Mouse (Mus musculus): ENCODE data around the gene Cd200r1. TPM values are rescaled to one million over a fixed set of nuclear protein-coding genes. Genes with fewer than 3 reads are reported as not detected.

Gene Cd200r1
- total and polyA plus RNA-seq, 2 experiments from 2014 or later: 0.52 TPM; not detected in 1

DNA sequence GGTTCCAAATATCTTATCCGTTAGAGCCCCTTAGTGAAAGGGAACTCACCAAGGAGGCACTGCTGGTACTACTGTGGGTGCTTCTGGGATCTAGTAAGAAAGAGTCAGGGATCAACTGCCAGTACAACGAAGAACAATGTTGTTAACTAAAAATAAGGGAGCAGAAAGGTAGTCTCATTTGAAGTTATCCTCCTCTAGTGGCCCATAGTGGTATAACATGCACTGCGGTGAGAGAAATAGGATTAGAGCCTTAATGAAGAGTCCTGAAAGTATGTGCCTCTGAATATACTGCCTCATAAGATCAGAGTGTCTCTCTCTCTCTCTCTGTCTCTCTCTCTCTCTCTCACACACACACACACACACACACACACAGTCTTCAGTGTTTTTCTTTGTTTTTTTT lies 45.0 kb upstream of the Cd200r1 start:
- ATAC-seq (ENCODE audit: low FRiP score): no peak
- H3K4me3 ChIP-seq (ENCODE audit: low read depth, low read length): no peak overlapping the region
- peaks cover 4% of the 10 kb centered on the region; the same call in 1 of the 2 replicates for H3K36me3 ChIP-seq (ENCODE audit: insufficient read depth, low read length)
- peak; percentile 51 for DNase-seq (ENCODE audit: low spot score)
- no peaks in the 10 kb centered on the region for H3K27me3 ChIP-seq (ENCODE audit: insufficient read depth, low read length)
- H3K27ac ChIP-seq (ENCODE audit: low read depth, low read length): no peak overlapping the region
- no peaks in the 10 kb centered on the region for H3K4me1 ChIP-seq (ENCODE audit: insufficient read depth, low read length)
- no peak overlapping the region for H3K4me2 ChIP-seq (ENCODE audit: low read depth, low read length, poor library complexity, severe bottlenecking)
- H3K9ac ChIP-seq (replicated peaks; ENCODE audit: low read length, poor library complexity, severe bottlenecking): no peak overlapping the region
- no peaks in the 10 kb centered on the region for H3K9me3 ChIP-seq (ENCODE audit: low read length)
- peak; percentile 75 for TF ChIP-seq CTCF (IDR thresholded peaks at IDR 0.05)
- whole genome bisulfite sequencing: 69% methylated on average over 3 of the region's 3 CpGs

DNA sequence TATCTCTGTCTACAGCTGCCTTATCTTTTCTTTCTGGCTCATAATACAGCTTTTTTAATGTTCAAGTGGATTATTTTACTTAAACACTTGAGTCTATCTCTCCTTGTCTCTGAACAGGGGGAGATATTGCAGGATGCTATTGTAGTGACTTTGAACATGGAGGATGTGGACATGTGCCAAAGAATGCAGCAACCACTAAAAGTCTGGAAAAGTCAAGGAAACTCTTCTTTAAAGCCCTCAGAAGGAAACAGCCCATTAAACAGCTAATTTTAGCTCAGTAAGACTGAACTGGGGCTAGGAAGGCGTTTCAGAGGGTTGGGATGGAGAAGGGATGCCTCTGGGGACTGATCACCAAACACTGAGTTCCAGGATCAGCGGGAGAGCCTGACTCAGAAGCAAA lies 42.9 kb upstream of the Cd200r1 start:
- Histone ChIP-seq H3K27me3 (ENCODE audit: insufficient read depth, low read length) (no peaks in the 10 kb centered on the region), H3K4me2 (ENCODE audit: low read depth, low read length, poor library complexity, severe bottlenecking) (no peak overlapping the region), H3K27ac (ENCODE audit: low read depth, low read length) (no peak overlapping the region), H3K9ac (replicated peaks; ENCODE audit: low read length, poor library complexity, severe bottlenecking) (no peak overlapping the region), H3K9me3 (ENCODE audit: low read length) (no peaks in the 10 kb centered on the region), H3K36me3 (ENCODE audit: insufficient read depth, low read length) (peaks cover 4% of the 10 kb centered on the region; the same call in 1 of the 2 replicates), H3K4me3 (ENCODE audit: low read depth, low read length) (no peak overlapping the region), H3K4me1 (ENCODE audit: insufficient read depth, low read length) (no peaks in the 10 kb centered on the region)
- 84% methylated on average over 2 of the region's 2 CpGs for WGBS
- DNase-seq (ENCODE audit: low spot score) (no peak), ATAC-seq (ENCODE audit: low FRiP score) (no peak)
- TF ChIP-seq CTCF (IDR thresholded peaks at IDR 0.05): no peak

DNA sequence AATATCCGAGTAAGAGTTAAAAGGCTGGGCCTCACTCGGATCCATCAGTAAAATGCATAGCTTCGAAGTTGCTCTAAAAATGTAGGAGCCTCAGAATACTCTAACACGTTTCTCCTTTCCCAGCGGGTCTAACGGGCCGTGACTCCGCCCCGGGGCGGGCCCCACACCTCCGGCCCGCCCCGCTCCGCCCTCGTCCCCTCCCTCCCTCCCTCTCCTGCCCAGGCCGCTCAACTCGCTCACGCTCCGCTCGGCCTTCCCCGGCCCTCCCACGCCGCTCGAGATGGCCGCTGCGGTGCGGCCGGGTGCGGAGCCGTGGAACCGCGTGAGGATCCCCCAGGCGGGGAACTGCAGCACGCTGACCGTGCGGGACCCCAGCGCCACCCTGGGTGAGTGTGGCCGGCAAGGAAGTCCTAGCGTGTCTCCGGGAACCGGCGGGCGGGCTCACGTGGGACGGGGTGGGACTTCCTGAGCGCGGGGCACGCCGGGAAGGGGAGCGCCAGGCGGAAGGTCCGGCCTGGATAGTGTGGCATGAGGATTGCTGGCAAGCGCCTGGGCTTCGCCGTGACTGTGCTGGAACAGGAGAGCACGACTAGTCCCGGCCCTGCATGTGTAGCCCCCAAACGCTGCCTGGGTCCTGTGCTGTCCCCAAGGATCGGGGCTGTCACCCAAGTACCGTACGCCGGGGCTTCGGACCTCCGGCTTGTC lies 41.3 kb upstream of the Cd200r1 start, which contains the start of gene Nepro:
Nepro (plus strand) TSS at position 219 of the 705 bp plus-strand sequence.
- H3K9ac ChIP-seq (replicated peaks; ENCODE audit: low read length, poor library complexity, severe bottlenecking): peak within 1 kb of the TSS; percentile 72
- peak within 1 kb of the TSS; percentile 91 for H3K27ac ChIP-seq (ENCODE audit: low read depth, low read length)
- H3K9me3 ChIP-seq (ENCODE audit: low read length): no peaks in the 10 kb centered on the region
- H3K4me3 ChIP-seq (ENCODE audit: low read depth, low read length): peak within 1 kb of the TSS; percentile 73
- no peaks in the 10 kb centered on the region for H3K4me1 ChIP-seq (ENCODE audit: insufficient read depth, low read length)
- DNase-seq (ENCODE audit: low spot score) (peak; percentile 94), ATAC-seq (ENCODE audit: low FRiP score) (peak; percentile 98)
- peak within 1 kb of the TSS; percentile 70 for H3K4me2 ChIP-seq (ENCODE audit: low read depth, low read length, poor library complexity, severe bottlenecking)
- H3K36me3 ChIP-seq (ENCODE audit: insufficient read depth, low read length): peaks cover 2% of the 10 kb centered on the region; the same call in 1 of the 2 replicates
- no peaks in the 10 kb centered on the region for H3K27me3 ChIP-seq (ENCODE audit: insufficient read depth, low read length)
- WGBS: under 1% methylated on average over 60 of the region's 64 CpGs
- TF ChIP-seq CTCF (IDR thresholded peaks at IDR 0.05): no peak; the same call in 1 of the 2 replicates

DNA sequence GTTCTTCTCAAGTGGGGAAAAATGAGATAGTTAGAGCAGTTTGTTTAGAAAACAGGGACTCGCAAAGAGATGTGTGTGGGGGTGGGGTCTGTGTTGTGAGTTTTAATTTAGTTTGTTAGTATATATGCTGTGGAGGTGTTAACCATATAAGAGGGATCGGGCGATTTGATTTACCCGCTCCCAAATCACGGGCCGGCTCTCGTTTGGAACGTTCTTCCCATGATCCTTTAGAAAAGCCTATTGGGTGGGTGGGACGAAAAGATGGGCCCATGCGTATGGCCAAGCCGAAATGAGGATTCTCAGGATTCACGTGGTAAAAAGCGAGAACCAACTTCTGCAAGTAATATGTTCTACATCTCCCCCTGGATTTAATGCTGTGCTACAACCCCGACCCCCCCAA lies 40.7 kb upstream of the Cd200r1 start:
- Histone ChIP-seq H3K4me3 (ENCODE audit: low read depth, low read length) (peak overlapping the region; percentile 73), H3K27ac (ENCODE audit: low read depth, low read length) (peak overlapping the region; percentile 91), H3K4me2 (ENCODE audit: low read depth, low read length, poor library complexity, severe bottlenecking) (peak overlapping the region; percentile 70), H3K9ac (replicated peaks; ENCODE audit: low read length, poor library complexity, severe bottlenecking) (peak overlapping the region; percentile 72), H3K4me1 (ENCODE audit: insufficient read depth, low read length) (no peaks in the 10 kb centered on the region), H3K36me3 (ENCODE audit: insufficient read depth, low read length) (no peaks in the 10 kb centered on the region), H3K9me3 (ENCODE audit: low read length) (no peaks in the 10 kb centered on the region), H3K27me3 (ENCODE audit: insufficient read depth, low read length) (no peaks in the 10 kb centered on the region)
- DNase-seq (ENCODE audit: low spot score) (peak; percentile 83), ATAC-seq (ENCODE audit: low FRiP score) (peak; percentile 67)
- WGBS: 1% methylated on average over 14 of the region's 14 CpGs
- 0 out of 2 replicates have a peak, but pooled peaks have one; percentile 17 for TF ChIP-seq CTCF (IDR thresholded peaks at IDR 0.05)

DNA sequence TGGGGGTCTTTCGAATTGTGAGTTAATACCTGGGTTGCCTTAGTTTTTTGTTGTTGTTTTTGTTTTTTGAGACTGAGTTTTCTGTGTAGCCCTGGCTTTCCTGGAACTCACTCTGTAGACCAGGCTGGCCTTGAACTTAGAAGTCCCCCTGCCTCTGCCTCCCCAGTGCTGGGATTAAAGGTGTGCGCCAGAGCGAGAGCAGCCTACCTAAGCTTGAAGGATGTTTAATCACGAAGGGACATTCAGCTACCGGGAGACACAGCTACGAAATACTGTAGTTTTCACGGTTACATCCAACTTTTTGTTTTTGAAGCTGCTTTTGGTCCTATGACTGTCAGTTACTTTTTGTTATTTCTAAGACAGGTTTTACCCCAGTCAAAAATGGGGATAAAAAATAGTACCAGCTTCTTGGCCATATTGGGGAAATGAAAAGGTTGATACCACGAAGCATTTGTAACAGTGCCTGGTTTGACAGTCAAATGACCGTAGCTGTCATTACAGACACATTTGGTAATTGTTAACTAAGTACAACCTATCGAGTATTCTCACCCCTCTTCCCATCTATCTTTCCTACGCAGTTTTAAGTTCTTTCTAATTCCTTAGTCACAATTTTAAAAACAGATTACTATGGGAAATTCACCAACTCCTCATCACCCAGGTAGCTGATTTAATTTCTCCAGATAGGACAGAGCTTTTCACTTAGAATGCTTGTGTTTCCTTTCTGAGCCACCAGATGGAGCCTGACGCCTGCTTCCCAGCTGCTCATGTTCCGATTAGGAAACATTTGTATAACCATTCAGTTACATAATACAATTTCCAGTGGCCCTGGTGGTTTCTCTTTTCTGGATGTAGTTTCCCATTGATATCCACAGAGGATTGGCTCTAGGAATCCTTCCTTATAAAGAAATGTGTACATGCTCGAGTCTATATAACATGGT lies 40.0 kb upstream of the Cd200r1 start:
- 50% methylated on average over 14 of the region's 14 CpGs for WGBS
- H3K9me3 ChIP-seq (ENCODE audit: low read length): no peaks in the 10 kb centered on the region
- H3K36me3 ChIP-seq (ENCODE audit: insufficient read depth, low read length): no peaks in the 10 kb centered on the region; the same call in 1 of the 2 replicates
- no peaks in the 10 kb centered on the region for H3K27me3 ChIP-seq (ENCODE audit: insufficient read depth, low read length)
- DNase-seq (ENCODE audit: low spot score) (peak; percentile 85), ATAC-seq (ENCODE audit: low FRiP score) (no peak)
- peak overlapping the region; percentile 73 for H3K4me3 ChIP-seq (ENCODE audit: low read depth, low read length)
- H3K4me2 ChIP-seq (ENCODE audit: low read depth, low read length, poor library complexity, severe bottlenecking): peak overlapping the region; percentile 70
- 0 out of 2 replicates have a peak overlapping the region, but pooled peaks have one; percentile 72 for H3K9ac ChIP-seq (replicated peaks; ENCODE audit: low read length, poor library complexity, severe bottlenecking)
- no peak overlapping the region for H3K27ac ChIP-seq (ENCODE audit: low read depth, low read length)
- peak; percentile 93 for TF ChIP-seq CTCF (IDR thresholded peaks at IDR 0.05)
- H3K4me1 ChIP-seq (ENCODE audit: insufficient read depth, low read length): no peaks in the 10 kb centered on the region
